Mouse (Mus musculus) heart, embryonic 13.5 days (tissue): ENCODE measurements around the gene P2rx3. TPM values are rescaled to one million over a fixed set of nuclear protein-coding genes. Genes with fewer than 3 reads are reported as not detected.

Experiments used
- ATAC-seq: fragments of 200-750 bp; cut with Nextera tagmentation; 2 replicates; pipeline ENCODE4 v1.8.0; 2017; ENCODE audit warnings: moderate TSS enrichment; ENCODE audit not compliant: insufficient number of reproducible peaks, low FRiP score, low TSS enrichment; ENCODE audit errors: extremely low read depth
- H3K27ac ChIP-seq: fragments of 300-500 bp; sonication (generic); replicated peaks from 2 replicates; pipeline ENCODE4 v1.5.1; 2015; ENCODE audit warnings: moderate library complexity, mild to moderate bottlenecking, inconsistent platforms
- H3K27me3 ChIP-seq: fragments of 300-500 bp; sonication (generic); replicated peaks from 2 replicates; pipeline ENCODE4 v1.6.1; 2015; ENCODE audit warnings: mild to moderate bottlenecking, inconsistent platforms
- H3K36me3 ChIP-seq: fragments of 300-500 bp; sonication (generic); 2 replicates; pipeline ENCODE4 v1.6.1; 2015; ENCODE audit warnings: mild to moderate bottlenecking, inconsistent platforms
- H3K4me1 ChIP-seq: fragments of 300-500 bp; sonication (generic); 2 replicates; pipeline ENCODE4 v1.6.1; 2015; ENCODE audit warnings: inconsistent platforms
- H3K4me2 ChIP-seq: fragments of 300-500 bp; sonication (generic); 2 replicates; pipeline ENCODE4 v1.6.1; 2015; ENCODE audit warnings: inconsistent platforms, mild to moderate bottlenecking, moderate library complexity
- H3K4me3 ChIP-seq: fragments of 300-500 bp; sonication (generic); 2 replicates; pipeline ENCODE4 v1.5.1; 2015; ENCODE audit warnings: moderate library complexity, mild to moderate bottlenecking, inconsistent platforms
- H3K9ac ChIP-seq: fragments of 300-500 bp; sonication (generic); 2 replicates; pipeline ENCODE4 v1.6.1; 2015; ENCODE audit warnings: inconsistent platforms, mild to moderate bottlenecking, moderate library complexity
- H3K9me3 ChIP-seq: fragments of 300-500 bp; sonication (generic); 2 replicates; pipeline ENCODE4 v1.6.1; 2016; ENCODE audit warnings: inconsistent platforms
- WGBS: fragments of 180-500 bp; shearing (Covaris S2); methylation state at CpG from one replicate; pipeline ENCODE4 v1.1.7; 2015; ENCODE audit warnings: mixed read lengths; 5-methylcytosine and 5-hydroxymethylcytosine counted together
- polyA plus RNA-seq: library from polyadenylated mRNA; unstranded; fragments of >200 nt; fragmentation: Nextera tagmentation; extraction: Ambion mirVana; gene quantifications from 2 replicates; pipeline ENCODE4 v1.2.1, GENCODE M21; 2015

Gene P2rx3
- polyA plus RNA-seq, 1 experiment from 2014 or later = 0.31 TPM

- WGBS = 81% methylated on average over 2 of the region's 2 CpGs
- Histone ChIP-seq H3K4me1 (no peaks in the 10 kb centered on the region), H3K9ac (no peak overlapping the region), H3K36me3 (no peaks in the 10 kb centered on the region), H3K4me3 (no peak overlapping the region), H3K9me3 (no peaks in the 10 kb centered on the region), H3K27ac (no peak overlapping the region), H3K4me2 (no peak overlapping the region), H3K27me3 (no peaks in the 10 kb centered on the region)
- ATAC-seq = no peak
Observed at GRCm38 (mm10) chr2:84975580-84975979, 61.7 kb downstream of the P2rx3 start.

DNA sequence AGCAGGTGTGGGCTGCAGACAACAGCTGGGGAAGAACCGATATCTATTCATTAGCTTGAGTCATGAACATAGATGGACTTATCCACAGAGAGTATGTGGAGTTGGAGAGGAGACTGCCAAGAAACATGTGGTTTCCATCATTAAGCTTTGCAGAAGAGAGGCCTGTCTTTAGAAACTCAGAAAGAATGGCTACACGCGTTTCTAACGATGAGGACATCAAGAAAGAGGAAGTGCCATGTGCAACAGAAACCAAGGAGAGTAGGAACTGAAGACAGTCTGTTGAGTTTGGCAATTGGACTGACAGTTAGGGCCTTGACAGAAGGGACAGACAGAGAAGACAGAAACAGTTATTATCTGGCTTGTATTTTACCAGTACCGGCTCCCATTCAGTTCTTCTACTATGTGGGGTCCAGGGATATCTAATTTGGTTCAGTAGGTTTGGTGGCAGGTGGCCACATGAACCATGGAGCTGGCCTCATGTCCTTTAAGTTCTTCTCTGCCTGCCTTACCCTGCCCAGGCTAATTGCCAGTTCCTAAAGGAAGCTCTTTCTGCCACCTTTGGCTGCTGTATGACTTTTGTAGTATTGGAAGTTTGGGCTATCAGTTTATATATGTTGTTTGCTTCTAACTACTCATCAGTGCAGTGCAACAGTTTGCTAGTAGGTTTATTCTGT is 69.8 kb downstream of the P2rx3 start:
- H3K27me3 ChIP-seq = no peaks in the 10 kb centered on the region
- H3K36me3 ChIP-seq = no peaks in the 10 kb centered on the region
- H3K4me1 ChIP-seq = no peaks in the 10 kb centered on the region
- H3K4me3 ChIP-seq = no peak overlapping the region
- H3K9ac ChIP-seq = no peak overlapping the region
- H3K27ac ChIP-seq = no peak overlapping the region
- ATAC-seq = no peak
- 77% methylated on average over 5 of the region's 5 CpGs for whole genome bisulfite sequencing
- H3K9me3 ChIP-seq = no peaks in the 10 kb centered on the region
- H3K4me2 ChIP-seq = no peak overlapping the region

DNA sequence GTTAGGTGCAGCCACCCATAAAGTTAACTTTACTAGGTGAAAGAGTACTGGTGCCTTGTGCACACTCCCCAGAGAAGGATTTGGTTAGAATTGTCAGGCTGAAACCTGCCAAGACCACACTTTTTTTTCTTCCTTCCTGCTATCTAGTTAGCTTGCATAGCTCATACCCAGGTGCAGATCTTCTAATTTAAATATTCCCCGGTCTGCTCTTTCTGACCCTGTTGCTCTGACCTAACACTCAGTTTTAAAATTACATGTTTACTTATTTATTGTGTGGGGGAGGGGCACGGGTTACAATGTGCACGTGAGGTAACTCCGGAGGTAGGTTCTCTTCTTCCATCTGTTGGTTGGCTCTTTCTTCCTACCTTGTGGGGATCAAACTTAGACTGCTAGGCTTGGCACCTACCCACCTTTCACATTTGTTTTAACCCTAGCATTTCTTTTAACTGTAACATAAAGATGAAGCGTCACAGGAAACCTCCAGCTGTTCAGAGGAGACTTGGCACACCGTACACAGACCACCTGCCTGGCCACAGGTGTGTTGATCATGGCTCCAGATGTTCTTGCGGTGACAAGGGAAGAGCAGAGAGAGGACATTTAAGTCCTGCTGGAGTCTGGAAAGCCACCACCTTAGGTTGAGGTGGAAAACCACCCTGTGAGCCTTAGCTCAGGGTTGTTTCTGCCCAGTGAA is 73.0 kb downstream of the P2rx3 start:
- no peak overlapping the region for H3K27ac ChIP-seq
- no peak overlapping the region for H3K4me3 ChIP-seq
- peaks cover 9% of the 10 kb centered on the region for H3K36me3 ChIP-seq
- no peaks in the 10 kb centered on the region for H3K9me3 ChIP-seq
- no peak overlapping the region for H3K4me2 ChIP-seq
- H3K9ac ChIP-seq = no peak overlapping the region
- H3K27me3 ChIP-seq = no peaks in the 10 kb centered on the region
- ATAC-seq = no peak
- WGBS = 92% methylated on average over 7 of the region's 7 CpGs
- no peaks in the 10 kb centered on the region for H3K4me1 ChIP-seq

DNA sequence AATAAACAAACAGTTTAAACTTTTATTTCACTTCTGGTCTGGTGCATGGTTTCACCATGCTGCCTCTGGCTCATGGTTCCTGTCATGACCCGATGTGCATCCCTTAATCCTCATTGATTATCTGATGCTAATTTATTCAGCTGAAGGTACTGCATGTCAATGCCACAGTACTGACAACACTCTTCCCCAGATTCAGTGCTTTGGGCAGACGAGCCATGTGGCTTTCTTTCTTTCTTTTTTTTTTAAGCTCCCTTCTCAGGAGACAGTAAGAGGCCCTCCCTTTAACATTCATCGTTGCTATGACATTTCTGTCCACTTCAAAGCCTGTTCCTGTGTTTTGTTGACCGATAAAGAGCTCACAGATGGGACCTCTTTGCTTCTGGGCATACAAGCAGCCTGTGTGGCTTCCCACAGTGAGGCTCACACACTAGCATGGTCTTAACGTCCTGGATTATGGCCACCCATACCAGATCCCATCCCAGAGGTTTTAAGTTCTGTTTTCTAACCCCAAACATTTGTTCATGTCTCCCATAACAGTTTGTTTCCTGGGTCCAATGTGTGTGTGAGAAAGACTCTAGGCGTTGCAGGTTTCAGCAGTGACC is 74.3 kb downstream of the P2rx3 start:
- no peaks in the 10 kb centered on the region for H3K4me1 ChIP-seq
- no peaks in the 10 kb centered on the region for H3K9me3 ChIP-seq
- no peak overlapping the region for H3K27ac ChIP-seq
- 43% methylated on average over 6 of the region's 6 CpGs for WGBS
- H3K9ac ChIP-seq = no peak overlapping the region
- ATAC-seq = no peak
- no peak overlapping the region for H3K4me3 ChIP-seq
- H3K4me2 ChIP-seq = no peak overlapping the region
- peaks cover 21% of the 10 kb centered on the region for H3K36me3 ChIP-seq
- H3K27me3 ChIP-seq = no peaks in the 10 kb centered on the region

DNA sequence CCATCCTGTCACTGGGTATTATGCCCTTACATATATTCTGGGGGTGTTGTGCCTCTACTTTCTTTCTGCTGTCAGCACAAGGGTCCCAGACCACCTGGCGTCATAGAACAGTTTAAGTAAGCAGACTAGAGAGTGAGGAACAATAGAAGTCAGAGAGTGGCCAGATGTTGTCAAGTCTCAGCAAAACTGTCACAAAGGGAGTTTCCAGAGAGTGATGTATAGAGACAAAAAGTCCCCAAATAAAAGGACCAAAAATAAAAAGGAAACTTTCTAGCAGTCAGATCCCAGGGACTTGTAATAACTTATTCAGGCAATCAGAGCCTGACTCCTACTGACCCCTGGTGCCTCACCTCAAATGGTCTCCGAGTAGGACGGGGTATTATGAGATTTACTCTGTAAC is 75.4 kb downstream of the P2rx3 start:
- Histone ChIP-seq H3K36me3 (peaks cover 32% of the 10 kb centered on the region), H3K4me2 (no peak overlapping the region), H3K9ac (no peak overlapping the region), H3K27me3 (no peaks in the 10 kb centered on the region), H3K4me1 (no peaks in the 10 kb centered on the region), H3K4me3 (no peak overlapping the region), H3K27ac (no peak overlapping the region), H3K9me3 (no peaks in the 10 kb centered on the region)
- ATAC-seq = no peak
- 84% methylated on average over 3 of the region's 3 CpGs for WGBS

DNA sequence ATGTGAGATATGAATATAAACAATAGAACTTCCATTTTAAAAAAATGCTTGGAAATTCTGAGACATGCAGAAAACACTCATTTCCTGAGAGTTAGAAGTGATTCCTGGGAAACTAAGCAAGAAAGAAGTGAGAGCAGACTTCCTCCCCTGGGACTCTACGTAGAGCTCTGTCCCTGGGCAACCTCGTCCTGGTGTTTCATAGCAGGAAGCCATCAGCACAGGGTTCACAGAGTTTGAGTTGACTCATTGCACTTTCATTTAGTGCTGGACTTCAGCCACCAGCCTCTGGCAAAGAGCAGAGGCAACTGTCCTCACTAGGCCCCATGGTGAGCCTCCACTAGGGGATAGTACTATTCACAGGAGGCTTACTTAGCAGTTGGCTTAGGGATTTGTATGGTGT is 76.0 kb downstream of the P2rx3 start:
- WGBS = 77% methylated on average over 2 of the region's 2 CpGs
- H3K9me3 ChIP-seq = no peaks in the 10 kb centered on the region
- no peaks in the 10 kb centered on the region for H3K4me1 ChIP-seq
- H3K36me3 ChIP-seq = peaks cover 38% of the 10 kb centered on the region
- H3K4me2 ChIP-seq = no peak overlapping the region
- no peak overlapping the region for H3K27ac ChIP-seq
- no peak overlapping the region for H3K4me3 ChIP-seq
- ATAC-seq = no peak
- no peak overlapping the region for H3K9ac ChIP-seq
- H3K27me3 ChIP-seq = no peaks in the 10 kb centered on the region

DNA sequence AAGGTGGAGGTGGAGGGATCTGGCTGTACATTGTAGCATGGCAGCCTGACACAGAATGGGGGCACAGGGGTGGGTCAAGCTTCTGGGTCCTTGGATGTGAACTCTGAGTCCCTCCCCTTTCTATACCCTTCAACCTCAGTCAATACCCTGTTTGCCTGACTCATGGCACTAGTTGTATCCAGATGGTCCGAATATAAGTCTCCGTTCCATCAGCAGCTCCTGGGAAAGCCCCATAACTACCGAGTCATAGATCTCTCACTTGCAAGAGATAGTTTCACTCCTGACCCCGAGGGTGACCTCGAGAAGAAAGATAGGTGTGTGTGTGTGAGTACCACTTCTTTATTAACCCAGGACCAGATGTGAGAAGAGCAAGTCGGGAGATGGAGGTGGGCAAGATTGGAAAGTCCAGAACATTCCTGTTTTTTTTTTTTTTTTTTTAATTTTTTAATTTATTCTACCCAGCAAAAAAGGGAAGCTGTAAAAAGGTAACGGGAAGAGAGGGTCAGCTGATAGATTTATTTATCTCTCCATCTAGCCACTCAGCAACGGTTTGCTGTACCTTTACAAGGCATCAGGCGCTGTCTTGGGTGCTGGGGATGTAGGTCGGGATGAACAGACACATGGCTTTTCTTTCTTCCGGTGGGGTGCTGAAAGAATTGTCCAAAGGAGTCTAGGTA is 78.5 kb downstream of the P2rx3 start:
- Histone ChIP-seq H3K9me3 (no peaks in the 10 kb centered on the region), H3K4me2 (no peak overlapping the region), H3K4me1 (no peaks in the 10 kb centered on the region), H3K27ac (no peak overlapping the region), H3K36me3 (peaks cover 58% of the 10 kb centered on the region), H3K27me3 (no peaks in the 10 kb centered on the region), H3K4me3 (no peak overlapping the region), H3K9ac (no peak overlapping the region)
- no peak for ATAC-seq
- 87% methylated on average over 11 of the region's 11 CpGs for WGBS

GRCm38 (mm10) chr2:84956274-84956673 is 81.0 kb downstream of the P2rx3 start:
- ATAC-seq = no peak
- Histone ChIP-seq H3K36me3 (peaks cover 83% of the 10 kb centered on the region), H3K27ac (no peak overlapping the region), H3K9me3 (no peaks in the 10 kb centered on the region), H3K9ac (no peak overlapping the region), H3K4me2 (no peak overlapping the region), H3K27me3 (no peaks in the 10 kb centered on the region), H3K4me1 (no peaks in the 10 kb centered on the region), H3K4me3 (no peak overlapping the region)
- WGBS = 57% methylated on average over 5 of the region's 5 CpGs

DNA sequence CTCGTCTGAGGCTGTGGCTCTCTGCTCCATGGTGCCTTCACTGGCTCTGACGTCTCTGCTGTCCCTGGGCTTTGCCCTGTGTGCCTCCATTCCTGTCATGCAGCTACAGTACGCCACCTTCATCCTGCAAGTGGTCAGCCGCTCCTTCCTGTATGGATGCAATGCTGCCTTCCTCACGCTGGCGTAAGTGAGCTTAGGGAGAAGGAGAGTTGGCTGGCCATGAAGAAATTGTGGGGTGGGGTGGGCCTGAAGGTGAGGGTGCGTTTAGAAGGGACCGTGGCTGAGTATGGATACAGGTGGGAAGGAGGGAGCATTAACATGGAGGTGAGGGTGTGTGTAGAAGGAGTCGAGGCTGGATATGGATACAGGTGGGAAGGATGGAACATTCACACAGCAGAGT is 81.8 kb downstream of the P2rx3 start:
- Histone ChIP-seq H3K9me3 (no peaks in the 10 kb centered on the region), H3K4me3 (no peak overlapping the region), H3K27me3 (no peaks in the 10 kb centered on the region), H3K4me2 (no peak overlapping the region), H3K36me3 (peaks cover 91% of the 10 kb centered on the region), H3K4me1 (no peaks in the 10 kb centered on the region), H3K27ac (no peak overlapping the region), H3K9ac (no peak overlapping the region)
- 86% methylated on average over 9 of the region's 9 CpGs for WGBS
- ATAC-seq = no peak

- Histone ChIP-seq H3K9ac (no peak overlapping the region), H3K9me3 (no peaks in the 10 kb centered on the region), H3K27ac (no peak overlapping the region), H3K4me3 (no peak overlapping the region), H3K27me3 (no peaks in the 10 kb centered on the region), H3K4me2 (no peak overlapping the region), H3K36me3 (peaks cover 95% of the 10 kb centered on the region), H3K4me1 (no peaks in the 10 kb centered on the region)
- ATAC-seq = no peak
- WGBS = 80% methylated on average over 4 of the region's 4 CpGs
Observed at GRCm38 (mm10) chr2:84952693-84953092, 84.6 kb downstream of the P2rx3 start.

- no peak overlapping the region for H3K4me2 ChIP-seq
- H3K9me3 ChIP-seq = no peaks in the 10 kb centered on the region
- H3K36me3 ChIP-seq = peaks cover 95% of the 10 kb centered on the region
- no peaks in the 10 kb centered on the region for H3K4me1 ChIP-seq
- H3K27me3 ChIP-seq = no peaks in the 10 kb centered on the region
- no peak overlapping the region for H3K27ac ChIP-seq
- 84% methylated on average over 1 of the region's 1 CpGs for WGBS
- no peak for ATAC-seq
- no peak overlapping the region for H3K4me3 ChIP-seq
- no peak overlapping the region for H3K9ac ChIP-seq
Observed at GRCm38 (mm10) chr2:84952251-84952650, 85.0 kb downstream of the P2rx3 start.
